Mouse (Mus musculus) heart, embryonic 13.5 days (tissue): ENCODE measurements around the gene Maats1. TPM values are rescaled to one million over a fixed set of nuclear protein-coding genes. Genes with fewer than 3 reads are reported as not detected.

Source experiments
- ATAC-seq: fragments of 200-750 bp; cut with Nextera tagmentation; 2 replicates; pipeline ENCODE4 v1.8.0; 2017; ENCODE audit warnings: moderate TSS enrichment; ENCODE audit not compliant: insufficient number of reproducible peaks, low FRiP score, low TSS enrichment; ENCODE audit errors: extremely low read depth
- H3K27ac ChIP-seq: fragments of 300-500 bp; sonication (generic); replicated peaks from 2 replicates; pipeline ENCODE4 v1.5.1; 2015; ENCODE audit warnings: moderate library complexity, mild to moderate bottlenecking, inconsistent platforms
- H3K27me3 ChIP-seq: fragments of 300-500 bp; sonication (generic); replicated peaks from 2 replicates; pipeline ENCODE4 v1.6.1; 2015; ENCODE audit warnings: mild to moderate bottlenecking, inconsistent platforms
- H3K36me3 ChIP-seq: fragments of 300-500 bp; sonication (generic); 2 replicates; pipeline ENCODE4 v1.6.1; 2015; ENCODE audit warnings: mild to moderate bottlenecking, inconsistent platforms
- H3K4me1 ChIP-seq: fragments of 300-500 bp; sonication (generic); 2 replicates; pipeline ENCODE4 v1.6.1; 2015; ENCODE audit warnings: inconsistent platforms
- H3K4me2 ChIP-seq: fragments of 300-500 bp; sonication (generic); 2 replicates; pipeline ENCODE4 v1.6.1; 2015; ENCODE audit warnings: inconsistent platforms, mild to moderate bottlenecking, moderate library complexity
- H3K4me3 ChIP-seq: fragments of 300-500 bp; sonication (generic); 2 replicates; pipeline ENCODE4 v1.5.1; 2015; ENCODE audit warnings: moderate library complexity, mild to moderate bottlenecking, inconsistent platforms
- H3K9ac ChIP-seq: fragments of 300-500 bp; sonication (generic); 2 replicates; pipeline ENCODE4 v1.6.1; 2015; ENCODE audit warnings: inconsistent platforms, mild to moderate bottlenecking, moderate library complexity
- H3K9me3 ChIP-seq: fragments of 300-500 bp; sonication (generic); 2 replicates; pipeline ENCODE4 v1.6.1; 2016; ENCODE audit warnings: inconsistent platforms
- WGBS: fragments of 180-500 bp; shearing (Covaris S2); methylation state at CpG from one replicate; pipeline ENCODE4 v1.1.7; 2015; ENCODE audit warnings: mixed read lengths; 5-methylcytosine and 5-hydroxymethylcytosine counted together
- polyA plus RNA-seq: library from polyadenylated mRNA; unstranded; fragments of >200 nt; fragmentation: Nextera tagmentation; extraction: Ambion mirVana; gene quantifications from 2 replicates; pipeline ENCODE4 v1.2.1, GENCODE M21; 2015

Gene Maats1
- polyA plus RNA-seq, 1 experiment from 2014 or later, result 0.16 TPM

DNA sequence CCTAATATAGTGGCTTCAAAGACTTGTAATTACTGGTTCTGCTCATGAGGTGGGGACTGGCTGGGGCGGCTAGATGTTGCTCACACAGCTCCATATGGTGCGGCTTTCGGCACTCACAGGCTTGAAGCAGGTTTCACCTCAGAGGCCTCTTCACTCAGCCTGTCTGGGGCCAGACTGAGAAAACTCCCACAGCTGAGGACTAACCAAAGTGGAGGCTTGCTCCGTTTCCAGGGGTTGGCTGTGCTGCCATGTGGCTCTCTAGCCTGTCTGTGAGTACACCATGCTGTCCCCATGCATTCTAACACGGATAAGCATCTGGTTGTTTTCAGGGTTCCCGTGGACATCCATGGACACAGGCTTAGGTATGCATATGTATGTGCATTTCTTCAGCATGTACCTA is 36.6 kb upstream of the Maats1 start:
- no peak for ATAC-seq
- Histone ChIP-seq H3K9ac (no peak overlapping the region), H3K27ac (no peak overlapping the region), H3K27me3 (no peaks in the 10 kb centered on the region), H3K36me3 (peaks cover 57% of the 10 kb centered on the region), H3K9me3 (no peaks in the 10 kb centered on the region), H3K4me1 (peaks cover 53% of the 10 kb centered on the region), H3K4me2 (no peak overlapping the region), H3K4me3 (no peak overlapping the region)
- WGBS, result 62% methylated on average over 6 of the region's 6 CpGs

DNA sequence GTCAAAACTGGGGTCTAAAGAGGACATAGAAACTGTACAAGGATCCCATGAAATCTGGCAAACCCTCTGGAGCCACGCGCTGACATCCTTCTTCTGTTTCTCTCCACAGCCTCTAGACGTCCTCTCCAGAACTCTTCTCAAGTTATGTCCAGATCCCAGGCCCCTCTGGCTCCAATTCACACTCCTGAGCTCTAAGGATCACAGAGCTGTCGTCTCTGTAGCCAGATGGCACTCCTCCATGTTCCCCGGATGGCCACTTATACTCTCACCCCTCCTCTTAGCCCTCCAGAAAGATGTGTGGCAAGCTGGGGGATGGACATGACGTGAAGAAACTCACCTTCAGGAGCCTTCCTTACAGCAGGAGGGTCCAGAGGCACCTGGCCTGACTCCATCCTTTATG is 35.6 kb upstream of the Maats1 start:
- Histone ChIP-seq H3K36me3 (peaks cover 67% of the 10 kb centered on the region), H3K4me2 (no peak overlapping the region), H3K9me3 (no peaks in the 10 kb centered on the region), H3K27ac (no peak overlapping the region), H3K4me3 (no peak overlapping the region), H3K4me1 (peaks cover 61% of the 10 kb centered on the region), H3K27me3 (no peaks in the 10 kb centered on the region), H3K9ac (no peak overlapping the region)
- ATAC-seq, result no peak
- 65% methylated on average over 6 of the region's 6 CpGs for WGBS

DNA sequence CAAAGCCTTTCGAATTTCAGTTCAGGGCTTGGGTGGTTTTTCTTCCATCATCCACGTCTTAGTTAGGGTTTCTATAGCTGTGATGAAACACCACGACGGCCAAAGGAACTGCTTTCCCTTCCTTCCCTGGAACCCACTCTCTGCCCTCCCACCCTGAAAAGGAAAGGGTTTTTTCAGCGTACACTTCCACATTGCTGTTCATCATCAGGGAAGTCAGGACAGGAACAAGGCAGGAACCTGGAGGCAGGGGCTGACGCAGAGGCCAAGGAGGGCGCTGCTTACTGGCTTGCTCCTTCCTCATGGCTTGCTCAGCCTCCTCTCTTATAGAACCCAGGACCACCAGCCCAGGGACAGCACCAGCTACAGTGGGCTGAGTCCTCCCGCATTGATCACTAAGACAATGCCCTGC is 34.9 kb upstream of the Maats1 start:
- no peaks in the 10 kb centered on the region for H3K27me3 ChIP-seq
- peak overlapping the region; percentile 30 for H3K4me3 ChIP-seq
- peak overlapping the region; percentile 46 for H3K27ac ChIP-seq
- H3K9ac ChIP-seq, result peak overlapping the region; percentile 25
- no peak for ATAC-seq
- H3K36me3 ChIP-seq, result peaks cover 73% of the 10 kb centered on the region
- 46% methylated on average over 8 of the region's 8 CpGs for WGBS
- peak overlapping the region; percentile 59 for H3K4me2 ChIP-seq
- peaks cover 68% of the 10 kb centered on the region for H3K4me1 ChIP-seq
- H3K9me3 ChIP-seq, result no peaks in the 10 kb centered on the region

DNA sequence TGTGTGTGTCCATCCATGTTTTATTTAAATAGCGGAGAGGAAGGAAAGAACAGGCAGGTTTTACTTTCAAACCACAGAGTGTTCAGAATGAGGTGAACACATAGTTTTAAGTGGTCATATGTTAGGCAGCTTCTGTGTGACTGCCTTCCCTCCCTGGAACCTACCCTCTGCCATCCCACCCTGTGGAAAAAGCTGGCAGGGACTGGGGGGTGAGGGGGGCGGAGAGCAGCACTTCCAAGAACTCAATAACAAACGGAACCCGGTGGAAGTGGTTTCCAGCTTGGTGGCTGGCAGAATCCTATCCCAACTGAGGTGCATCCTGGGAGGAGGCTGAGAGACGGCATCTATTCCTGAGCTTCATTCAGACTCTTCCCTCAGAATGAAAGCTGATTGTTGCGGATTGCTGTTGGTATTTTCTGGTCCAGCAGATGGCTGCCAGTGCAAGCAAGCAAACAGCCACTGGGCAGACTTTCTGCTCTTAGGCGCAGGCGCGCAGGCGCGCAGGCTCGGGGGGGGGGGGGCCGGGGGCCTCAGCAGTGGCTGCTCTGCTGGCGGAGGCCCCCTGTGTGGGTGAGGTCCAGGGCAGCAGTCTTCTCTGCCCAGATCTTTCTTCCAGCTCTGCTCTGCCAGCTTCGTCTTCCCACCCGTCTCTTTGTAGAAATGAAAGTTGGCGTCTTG is 34.4 kb upstream of the Maats1 start:
- Histone ChIP-seq H3K4me1 (peaks cover 73% of the 10 kb centered on the region), H3K27me3 (no peaks in the 10 kb centered on the region), H3K4me3 (peak overlapping the region; percentile 30), H3K27ac (peak overlapping the region; percentile 46), H3K9ac (peak overlapping the region; percentile 25), H3K36me3 (peaks cover 78% of the 10 kb centered on the region), H3K4me2 (peak overlapping the region; percentile 59), H3K9me3 (no peaks in the 10 kb centered on the region)
- no peak for ATAC-seq
- 38% methylated on average over 17 of the region's 17 CpGs for WGBS

DNA sequence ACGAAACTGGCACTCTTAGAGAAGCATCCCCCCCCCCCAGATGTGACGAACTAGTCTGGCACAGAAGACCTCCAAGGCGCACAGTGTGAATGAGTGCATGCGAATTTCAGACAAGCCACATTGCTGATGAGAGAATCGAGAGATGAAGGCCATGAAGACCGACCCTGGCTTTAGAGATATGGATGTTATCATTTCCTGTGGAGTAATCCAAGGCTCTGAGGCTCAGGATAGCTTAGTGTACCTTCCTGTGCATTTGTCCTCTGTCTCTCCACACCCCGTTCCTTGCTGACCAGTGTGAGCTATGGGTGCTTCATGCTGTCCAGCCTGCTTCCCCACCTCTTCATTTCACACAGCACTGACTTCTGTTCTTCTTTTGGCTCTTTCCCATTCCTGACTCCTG is 33.2 kb upstream of the Maats1 start:
- Histone ChIP-seq H3K27ac (peak overlapping the region; percentile 46), H3K27me3 (no peaks in the 10 kb centered on the region), H3K9me3 (no peaks in the 10 kb centered on the region), H3K4me2 (peak overlapping the region; percentile 59), H3K4me1 (peaks cover 85% of the 10 kb centered on the region), H3K36me3 (peaks cover 90% of the 10 kb centered on the region), H3K4me3 (peak overlapping the region; percentile 14; the same call in 1 of the 2 replicates), H3K9ac (peak overlapping the region; percentile 70)
- WGBS, result 37% methylated on average over 7 of the region's 7 CpGs
- ATAC-seq, result no peak

DNA sequence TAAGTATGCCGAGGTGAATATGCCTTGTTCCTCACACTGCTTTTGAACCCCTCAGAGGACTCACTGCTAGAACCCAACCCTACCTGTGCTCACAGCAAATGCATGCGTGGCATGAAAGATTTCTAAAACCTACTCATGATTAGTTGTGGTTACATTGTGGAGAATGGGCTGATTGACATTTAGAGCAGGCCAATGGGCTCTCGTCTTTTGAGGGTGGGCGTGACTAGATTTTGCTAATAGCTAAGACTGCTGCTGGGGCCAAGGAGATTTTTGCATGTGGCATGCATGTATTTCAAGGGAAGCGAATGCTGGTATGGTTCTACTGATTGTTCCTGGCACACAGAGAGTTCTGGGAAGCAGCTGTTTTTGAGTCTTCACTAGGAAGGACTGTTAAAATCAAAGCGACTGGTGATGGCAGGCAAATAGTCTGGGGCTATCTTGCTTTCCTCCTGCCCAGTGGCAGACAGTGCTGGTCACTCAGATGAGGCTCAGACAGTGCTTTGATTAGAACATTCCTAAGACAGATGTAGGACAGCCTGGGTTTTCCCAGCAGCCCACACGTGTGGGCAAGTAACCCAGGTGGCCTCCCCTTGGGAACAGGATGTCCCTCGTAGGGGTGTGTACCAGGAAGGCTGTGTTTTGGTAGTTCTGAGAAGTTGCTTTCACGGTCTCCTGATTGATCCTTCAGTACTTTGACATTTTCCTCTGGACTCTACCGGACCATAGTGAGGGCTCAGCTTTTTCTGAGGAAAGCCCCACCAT is 32.6 kb upstream of the Maats1 start:
- WGBS, result 54% methylated on average over 10 of the region's 10 CpGs
- H3K4me2 ChIP-seq, result peak overlapping the region; percentile 59
- no peaks in the 10 kb centered on the region for H3K27me3 ChIP-seq
- H3K9me3 ChIP-seq, result no peaks in the 10 kb centered on the region
- peaks cover 87% of the 10 kb centered on the region for H3K4me1 ChIP-seq
- peak overlapping the region; percentile 70 for H3K9ac ChIP-seq
- H3K27ac ChIP-seq, result peak overlapping the region; percentile 46
- peak overlapping the region; percentile 14; the same call in 1 of the 2 replicates for H3K4me3 ChIP-seq
- ATAC-seq, result no peak
- peaks cover 93% of the 10 kb centered on the region for H3K36me3 ChIP-seq

DNA sequence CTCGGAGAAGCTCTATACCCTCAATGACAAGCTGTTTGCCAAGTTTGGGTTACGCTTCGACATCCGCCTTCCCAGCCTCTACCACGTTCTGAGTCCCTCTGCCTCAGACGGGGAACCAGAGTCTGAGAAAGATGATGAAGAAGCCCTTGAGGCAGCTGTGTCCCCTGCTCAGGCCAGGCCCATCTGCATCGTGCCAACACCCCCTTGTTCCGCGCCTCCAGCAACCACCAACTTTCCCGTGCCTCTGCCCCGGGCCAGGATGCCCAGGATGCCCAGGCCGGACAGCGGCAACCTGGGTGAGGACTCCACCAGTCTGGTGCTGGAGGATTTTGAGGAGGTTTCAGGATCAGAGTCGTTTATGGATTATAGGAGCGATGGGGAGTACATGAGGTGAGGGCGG is 32.0 kb upstream of the Maats1 start:
- Histone ChIP-seq H3K4me1 (peaks cover 89% of the 10 kb centered on the region), H3K4me2 (peak overlapping the region; percentile 59)

DNA sequence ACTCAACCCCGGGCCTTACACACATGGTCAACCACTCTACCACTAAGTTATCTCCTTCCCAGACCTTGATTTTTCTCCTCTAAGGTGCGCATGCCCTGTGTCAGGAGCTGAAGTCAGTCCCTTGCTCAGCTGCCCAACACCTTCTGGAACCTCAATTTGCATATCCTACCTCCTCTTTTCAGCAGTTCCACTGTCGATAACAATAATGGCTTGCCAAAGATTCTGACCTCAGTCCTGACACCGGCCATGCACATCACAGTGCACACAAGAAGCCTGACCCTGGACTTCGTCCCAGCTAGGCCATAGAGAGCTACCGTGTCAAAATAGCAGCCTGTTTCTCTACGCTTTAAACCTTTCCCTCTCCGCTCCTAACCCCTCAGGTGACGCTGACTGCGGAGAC is 31.5 kb upstream of the Maats1 start:
- Histone ChIP-seq H3K36me3 (peaks cover 95% of the 10 kb centered on the region), H3K27me3 (no peaks in the 10 kb centered on the region), H3K4me2 (peak overlapping the region; percentile 59), H3K9ac (peak overlapping the region; percentile 29; the same call in 1 of the 2 replicates), H3K4me1 (peaks cover 89% of the 10 kb centered on the region), H3K4me3 (no peak overlapping the region), H3K9me3 (no peaks in the 10 kb centered on the region), H3K27ac (peak overlapping the region; percentile 20)
- 62% methylated on average over 10 of the region's 10 CpGs for WGBS
- no peak for ATAC-seq

More for the DNA sequence above, 32.0 kb upstream of the Maats1 start:
- no peak for ATAC-seq
- peak overlapping the region; percentile 20 for H3K27ac ChIP-seq
- no peaks in the 10 kb centered on the region for H3K27me3 ChIP-seq
- WGBS, result 75% methylated on average over 16 of the region's 16 CpGs
- 0 out of 2 replicates have a peak overlapping the region, but pooled peaks have one; percentile 14 for H3K4me3 ChIP-seq
- H3K36me3 ChIP-seq, result peaks cover 97% of the 10 kb centered on the region
- H3K9me3 ChIP-seq, result no peaks in the 10 kb centered on the region
- H3K9ac ChIP-seq, result peak overlapping the region; percentile 29; the same call in 1 of the 2 replicates

DNA sequence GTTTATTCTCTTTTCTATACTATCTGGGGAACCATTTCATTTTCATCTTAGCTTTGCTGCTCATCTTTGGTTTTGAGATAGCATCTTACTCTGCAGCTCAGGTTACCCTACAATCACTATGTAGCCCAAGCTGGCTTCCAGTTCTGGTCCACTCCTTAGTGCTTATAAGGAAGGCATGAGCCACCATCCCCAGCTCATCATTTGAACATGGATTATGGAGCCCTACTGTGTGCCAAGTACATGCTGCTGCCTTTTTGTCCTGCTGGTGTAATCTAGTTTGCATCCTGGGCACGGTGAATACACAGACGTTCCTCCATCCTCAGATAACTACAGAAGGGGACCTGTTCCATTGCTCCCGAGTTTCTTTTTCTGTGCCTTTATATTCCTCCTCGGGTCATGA is 30.9 kb upstream of the Maats1 start:
- H3K27ac ChIP-seq, result no peak overlapping the region
- WGBS, result 63% methylated on average over 4 of the region's 4 CpGs

DNA sequence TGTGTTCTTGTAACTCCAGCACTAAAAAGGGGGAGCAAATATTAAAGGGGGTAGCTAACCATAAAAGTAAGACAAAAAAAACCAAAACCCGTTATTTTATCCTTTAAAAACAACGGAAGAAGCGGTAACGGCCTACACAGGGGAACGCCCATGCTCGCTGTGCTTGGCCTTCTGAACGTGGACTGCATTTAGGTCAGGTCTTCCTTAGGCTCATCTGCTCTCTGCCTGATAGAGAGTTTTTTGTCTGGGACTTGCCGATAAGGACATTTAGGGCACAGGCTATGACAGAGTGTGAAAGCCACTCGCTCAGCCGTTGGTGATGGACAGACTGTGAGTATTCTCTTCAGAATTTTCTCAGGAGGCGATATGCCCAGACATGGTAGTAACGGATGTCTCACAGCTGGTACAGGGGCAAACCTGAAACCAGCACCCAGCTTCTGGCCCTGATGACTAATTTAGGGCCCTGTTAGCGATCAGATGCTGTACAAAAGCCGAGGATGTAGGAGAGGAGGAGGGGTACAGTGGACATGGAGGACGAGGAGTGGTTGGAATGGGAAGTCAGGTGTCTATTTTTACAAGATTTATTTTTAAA is 29.9 kb upstream of the Maats1 start:
- peak overlapping the region; percentile 23 for H3K4me3 ChIP-seq
- H3K9ac ChIP-seq, result peak overlapping the region; percentile 70
- peak; percentile 72 for ATAC-seq
- H3K4me2 ChIP-seq, result peak overlapping the region; percentile 59
- H3K36me3 ChIP-seq, result peaks cover 82% of the 10 kb centered on the region
- H3K27ac ChIP-seq, result peak overlapping the region; percentile 60
- H3K4me1 ChIP-seq, result peaks cover 87% of the 10 kb centered on the region
- no peaks in the 10 kb centered on the region for H3K27me3 ChIP-seq
- H3K9me3 ChIP-seq, result no peaks in the 10 kb centered on the region
- 56% methylated on average over 15 of the region's 15 CpGs for WGBS

More for the DNA sequence above, 30.9 kb upstream of the Maats1 start:
- H3K36me3 ChIP-seq, result peaks cover 93% of the 10 kb centered on the region
- peak overlapping the region; percentile 59 for H3K4me2 ChIP-seq
- no peaks in the 10 kb centered on the region for H3K27me3 ChIP-seq
- no peak overlapping the region; the same call in 1 of the 2 replicates for H3K9ac ChIP-seq
- peaks cover 91% of the 10 kb centered on the region for H3K4me1 ChIP-seq
- no peak for ATAC-seq
- peak overlapping the region; percentile 23; the same call in 1 of the 2 replicates for H3K4me3 ChIP-seq
- H3K9me3 ChIP-seq, result no peaks in the 10 kb centered on the region

DNA sequence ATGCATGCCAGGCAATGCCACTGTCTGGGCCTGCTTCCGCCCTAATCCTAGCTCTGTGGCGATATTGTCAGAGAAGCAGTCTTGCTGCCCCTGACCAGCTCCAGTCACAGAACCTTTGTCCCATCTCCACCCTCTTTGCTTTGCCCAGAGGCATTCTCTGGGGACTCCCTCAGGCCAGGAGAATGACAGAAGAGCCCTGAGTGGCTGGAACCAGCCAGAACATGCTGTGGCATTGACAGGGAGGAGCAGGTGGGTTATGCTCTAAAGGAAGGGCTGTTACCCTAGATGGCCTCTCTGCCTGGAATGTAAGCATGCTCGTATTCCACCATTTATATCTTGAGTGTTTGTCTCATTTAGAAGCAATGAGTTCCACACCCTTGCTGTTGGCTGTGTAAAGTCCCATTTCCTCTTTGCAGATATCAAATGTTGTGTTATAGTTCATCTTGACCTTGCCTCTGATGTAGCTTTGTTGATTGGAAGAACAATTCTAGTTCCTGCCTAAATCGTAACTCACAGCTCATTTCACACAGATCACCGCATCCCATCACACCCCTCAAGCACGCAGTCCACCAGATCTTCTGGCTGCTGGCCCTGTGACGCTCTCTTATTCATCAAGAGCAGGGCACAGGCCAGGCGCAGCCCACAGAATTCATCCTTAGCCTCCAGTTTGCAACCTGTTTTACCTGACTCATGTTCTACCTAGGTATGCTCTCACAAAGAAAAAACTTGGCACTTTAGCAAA is 28.9 kb upstream of the Maats1 start:
- Histone ChIP-seq H3K4me1 (peaks cover 77% of the 10 kb centered on the region), H3K27ac (peak overlapping the region; percentile 60), H3K27me3 (no peaks in the 10 kb centered on the region), H3K4me3 (no peak overlapping the region), H3K36me3 (peaks cover 76% of the 10 kb centered on the region), H3K9ac (peak overlapping the region; percentile 70), H3K4me2 (peak overlapping the region; percentile 59), H3K9me3 (no peaks in the 10 kb centered on the region)
- no peak for ATAC-seq
- WGBS, result 66% methylated on average over 8 of the region's 8 CpGs
